Mouse (Mus musculus) right cerebral cortex, adult 18-20 months (tissue): Measurements from ENCODE around the gene Baz2b.

Source experiments
- DNase-seq: peaks from one replicate; pipeline ENCODE4 v3.0.0; 2022; ENCODE audit warnings: mixed read lengths

Gene Baz2b

GRCm38 (mm10) chr2:60209703-60210651 lies at the start of gene Baz2b, which contains the start of gene March7:
Gene Baz2b (minus strand): TSS chr2:60209839.
Gene March7 (plus strand): TSS chr2:60209887.
- peak; percentile 90 for DNase-seq

DNA sequence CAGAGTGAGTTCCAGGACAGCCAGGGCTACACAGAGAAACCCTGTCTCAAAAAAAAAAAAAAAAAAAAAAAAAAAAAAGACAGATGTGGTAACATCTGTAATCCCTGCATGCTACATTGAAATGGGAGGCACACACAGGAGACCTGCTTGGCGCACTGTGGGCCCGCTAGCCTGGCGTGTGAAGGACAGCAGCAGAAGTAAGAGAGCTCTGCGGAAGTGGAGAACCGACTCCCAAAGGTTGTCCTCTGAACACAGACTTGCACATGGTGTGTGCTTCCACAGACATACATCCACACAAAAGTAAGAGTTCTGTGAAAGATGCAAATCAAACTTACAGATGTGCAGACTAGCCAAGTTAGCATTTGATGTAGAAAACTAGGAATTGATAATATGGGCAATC lies 49.5 kb upstream of the Baz2b start:
- DNase-seq = no peak

- no peak for DNase-seq
These were observed 47.1 kb upstream of the Baz2b start for GRCm38 (mm10) chr2:60256751-60257150.

GRCm38 (mm10) chr2:60253506-60253905 lies 43.9 kb upstream of the Baz2b start:
- peak; percentile 32 for DNase-seq

DNA sequence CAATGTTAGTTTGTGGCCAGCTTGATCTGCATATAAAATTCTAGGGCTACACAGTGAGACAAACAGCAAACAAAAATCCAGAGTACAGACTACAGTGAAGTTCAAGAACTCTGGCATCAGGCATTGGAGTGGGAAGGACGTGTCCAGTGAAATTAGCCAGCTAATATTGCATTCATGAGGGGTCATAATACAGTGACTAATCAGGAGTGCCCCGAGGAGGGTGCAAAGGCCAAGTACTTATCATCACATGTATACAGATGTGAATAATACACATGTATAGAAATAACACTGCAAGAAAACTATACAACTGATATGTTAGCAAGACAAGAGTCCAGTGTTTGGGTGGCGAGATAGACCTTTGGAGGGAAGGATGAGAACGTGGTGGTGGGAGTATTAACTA lies 43.1 kb upstream of the Baz2b start:
- no peak for DNase-seq

DNA sequence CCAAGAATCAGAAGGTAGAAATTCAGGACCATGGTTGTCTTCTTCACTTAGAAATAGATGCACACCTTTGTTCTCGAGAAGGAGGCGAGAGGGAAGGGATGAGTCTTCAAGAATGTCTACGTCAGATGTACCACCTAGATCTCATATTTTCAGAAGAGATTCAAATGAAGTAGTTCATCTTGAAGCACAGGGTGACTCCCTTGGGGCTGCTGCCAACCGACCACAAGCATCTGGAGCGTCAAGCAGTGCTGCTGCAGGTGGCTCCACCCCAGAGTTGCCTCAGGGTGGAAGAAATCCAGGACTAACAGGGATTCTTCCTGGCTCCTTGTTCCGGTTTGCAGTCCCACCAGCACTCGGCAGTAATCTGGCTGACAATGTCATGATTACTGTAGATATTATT lies 24.9 kb upstream of the Baz2b start:
- no peak for DNase-seq

DNA sequence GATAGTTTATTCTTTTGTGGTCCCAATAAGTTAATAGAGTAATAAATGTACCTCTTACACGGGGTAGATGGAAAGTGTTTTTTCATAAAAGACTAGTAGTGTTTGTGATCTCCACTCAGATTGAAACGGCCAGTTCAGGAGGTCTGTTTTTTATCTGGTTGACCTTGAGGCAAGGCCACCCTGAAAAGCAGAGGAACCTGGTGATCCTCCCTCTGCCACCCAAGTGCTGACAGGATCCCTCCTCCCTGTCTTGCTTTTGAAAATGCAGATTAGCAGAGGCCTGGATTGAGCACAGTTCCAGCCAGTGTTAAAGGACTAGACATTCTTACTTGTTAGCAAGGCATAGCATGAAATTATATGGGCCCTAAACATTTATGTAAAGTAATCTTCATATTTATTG lies 23.5 kb upstream of the Baz2b start:
- DNase-seq = no peak

GRCm38 (mm10) chr2:60230361-60230760 lies 20.7 kb upstream of the Baz2b start:
- no peak for DNase-seq

DNA sequence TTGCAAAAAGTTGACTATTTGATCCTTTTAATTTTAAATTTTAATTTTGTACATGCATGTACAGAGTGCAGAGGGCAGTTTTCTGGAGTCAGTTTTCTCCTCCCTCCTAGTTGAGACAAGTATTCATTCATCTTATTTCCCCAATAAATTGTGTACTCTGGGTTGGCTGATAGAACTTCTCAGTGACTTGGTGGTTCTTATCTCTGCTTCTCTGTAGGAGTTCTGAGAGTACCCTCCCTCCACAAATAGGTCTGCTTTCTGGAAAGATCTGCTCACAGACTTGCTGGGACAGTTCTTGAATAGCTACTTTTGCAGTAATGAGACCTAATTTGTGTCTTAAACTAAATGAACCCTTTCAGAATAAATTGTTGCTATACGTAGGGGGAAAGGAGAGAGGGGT lies 18.8 kb upstream of the Baz2b start:
- no peak for DNase-seq

GRCm38 (mm10) chr2:60223489-60223888 lies 13.8 kb upstream of the Baz2b start:
- DNase-seq = no peak

DNA sequence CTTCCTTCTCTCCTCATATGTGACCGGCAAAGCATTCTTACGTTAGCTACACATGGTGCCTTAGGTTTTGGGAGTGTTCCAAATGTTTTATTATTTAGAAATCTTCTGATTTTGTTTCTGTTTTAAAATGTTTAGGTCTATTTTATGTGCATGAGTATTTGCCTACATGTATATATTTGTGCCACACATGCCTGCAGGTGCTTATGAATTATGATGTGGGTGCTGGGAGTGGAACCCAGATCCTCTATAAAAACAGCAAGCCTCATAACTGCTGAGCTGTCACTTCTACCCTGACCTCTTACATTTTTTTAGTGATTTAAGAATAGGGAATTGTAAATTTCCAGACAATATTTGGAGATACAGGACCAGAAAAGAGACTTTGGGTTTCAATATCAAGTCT lies 12.3 kb upstream of the Baz2b start:
- DNase-seq = no peak

GRCm38 (mm10) chr2:60221236-60221635 lies 11.6 kb upstream of the Baz2b start:
- no peak for DNase-seq

- DNase-seq = no peak
These were observed 8.0 kb upstream of the Baz2b start for GRCm38 (mm10) chr2:60217620-60218019.

DNA sequence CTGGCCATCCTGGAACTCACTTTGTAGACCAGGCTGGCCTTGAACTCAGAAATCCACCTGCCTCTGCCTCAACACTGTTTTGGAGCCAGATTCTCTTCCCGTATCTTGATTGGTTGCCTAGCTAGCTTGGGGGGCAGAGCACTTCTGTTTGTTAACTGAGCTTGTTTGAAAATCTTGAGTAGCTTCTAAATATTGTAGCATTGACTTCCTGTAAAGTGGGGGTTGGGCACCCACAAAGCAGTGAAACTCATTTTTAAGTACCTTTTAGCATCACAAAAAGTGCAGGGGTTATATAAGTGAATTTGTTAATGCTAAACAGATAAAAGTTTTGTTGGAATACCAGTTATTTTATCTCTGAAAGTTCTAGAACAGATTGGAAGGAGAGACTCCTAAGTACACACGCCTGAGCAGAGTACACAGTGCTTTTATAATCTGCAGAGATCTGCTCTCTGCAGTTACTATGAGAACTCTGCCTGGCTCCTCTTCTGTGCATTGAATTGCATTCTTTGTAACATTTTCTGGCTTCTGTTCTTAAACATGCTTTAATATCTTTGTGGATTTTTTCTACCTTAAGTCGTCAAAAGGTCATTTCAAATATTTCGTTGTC lies 7.0 kb upstream of the Baz2b start:
- DNase-seq = no peak

DNA sequence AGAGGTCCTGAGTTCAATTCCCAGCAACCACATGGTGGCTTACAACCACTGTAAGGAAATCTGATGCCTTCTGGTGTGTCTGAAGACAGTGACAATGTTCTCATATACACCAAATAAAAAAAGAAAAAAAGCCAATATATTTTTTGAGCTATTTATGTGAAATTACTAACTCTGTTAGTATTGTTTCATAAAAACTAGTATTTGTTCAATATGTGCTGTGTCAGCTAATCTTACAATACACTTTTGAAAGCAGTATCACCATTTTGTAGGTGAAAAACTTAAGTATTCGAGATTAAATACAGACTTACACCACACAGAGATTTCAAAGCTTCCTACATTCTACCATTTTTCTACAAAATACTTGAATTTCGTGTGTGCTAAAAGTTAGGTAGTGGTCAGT lies 5.0 kb upstream of the Baz2b start:
- no peak for DNase-seq

GRCm38 (mm10) chr2:60212488-60212887 lies 2.8 kb upstream of the Baz2b start:
- DNase-seq = no peak

DNA sequence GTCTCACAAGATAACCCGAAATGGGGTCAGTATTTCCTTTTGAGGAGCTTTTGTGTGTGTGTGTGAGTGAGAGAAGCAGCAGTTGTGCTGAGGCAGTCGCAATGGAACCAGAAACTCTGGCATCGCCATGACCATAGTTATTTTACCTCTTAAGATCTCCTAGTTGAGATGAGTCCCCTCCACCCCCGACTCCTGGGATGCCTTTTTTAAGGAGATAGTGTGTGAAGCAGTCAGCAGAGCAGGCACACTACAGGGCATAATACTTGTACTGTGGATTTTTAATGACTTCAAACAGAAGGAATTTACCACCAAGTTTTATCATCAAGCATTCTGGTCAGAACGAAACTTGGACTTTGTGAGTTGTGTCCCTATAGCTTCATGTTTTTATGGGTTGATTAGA lies 1.2 kb upstream of the Baz2b start:
- no peak for DNase-seq

DNA sequence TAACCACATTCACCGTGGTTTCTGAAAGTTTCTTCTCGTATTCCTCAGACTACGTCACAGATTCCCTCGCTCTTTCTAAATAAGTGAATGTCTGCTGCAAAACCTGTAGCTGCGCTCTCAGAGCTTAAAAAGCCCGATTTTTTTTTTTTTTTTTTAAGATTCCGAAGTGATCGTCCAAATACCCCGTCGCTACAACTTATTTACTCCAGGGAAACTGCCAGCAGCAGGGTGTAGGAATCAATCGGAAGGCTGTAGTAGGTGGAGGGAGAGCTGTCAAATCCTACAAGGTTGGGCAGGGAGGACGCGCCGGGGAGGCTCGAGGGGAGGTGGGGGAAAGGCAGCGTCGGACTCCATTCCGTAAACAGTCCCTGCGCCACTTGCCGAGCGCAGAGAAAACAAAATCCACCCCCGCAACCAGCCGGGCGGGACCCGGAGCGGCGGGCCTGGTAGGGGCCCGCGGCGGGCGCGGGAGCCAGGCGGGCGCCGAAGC lies 472 bp downstream of the Baz2b start:
- DNase-seq = peak; percentile 47

DNA sequence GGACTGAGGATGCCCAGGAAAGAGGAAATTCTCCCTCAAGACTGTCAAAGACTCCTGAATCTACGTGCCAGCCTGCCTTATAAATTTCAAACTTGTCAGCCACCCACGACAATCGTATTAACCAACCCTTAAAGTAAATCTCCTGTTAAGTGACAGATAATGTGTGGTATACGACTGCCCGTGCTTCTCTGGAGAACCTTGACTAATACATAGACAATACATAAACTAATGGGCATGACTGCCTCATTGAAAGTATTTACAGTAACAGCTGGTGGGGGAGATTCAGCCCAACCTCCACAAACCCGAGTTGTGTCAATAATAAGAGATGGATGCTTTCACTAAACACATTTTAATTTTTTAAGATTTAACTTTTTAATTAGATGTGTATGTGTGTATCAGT lies 3.8 kb downstream of the Baz2b start:
- DNase-seq = no peak

DNA sequence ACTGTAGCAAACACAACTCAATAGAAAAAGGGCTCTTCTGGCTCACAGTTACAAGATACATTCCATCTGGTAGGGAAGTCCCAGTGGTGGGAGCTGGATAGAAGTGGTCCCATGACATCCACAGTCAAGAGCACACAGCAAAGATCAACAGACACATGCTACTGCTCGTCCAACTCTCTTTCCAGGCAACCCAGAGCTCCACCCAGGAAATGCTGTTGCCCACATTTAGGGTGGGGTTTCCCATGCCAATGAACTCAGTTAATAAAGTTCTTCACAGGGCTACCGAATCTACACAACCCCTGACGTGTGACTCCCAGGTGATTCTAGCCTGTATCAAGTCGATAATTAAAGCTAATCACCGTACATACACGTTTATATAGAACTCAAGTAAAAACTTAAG lies 5.5 kb downstream of the Baz2b start:
- no peak for DNase-seq

DNA sequence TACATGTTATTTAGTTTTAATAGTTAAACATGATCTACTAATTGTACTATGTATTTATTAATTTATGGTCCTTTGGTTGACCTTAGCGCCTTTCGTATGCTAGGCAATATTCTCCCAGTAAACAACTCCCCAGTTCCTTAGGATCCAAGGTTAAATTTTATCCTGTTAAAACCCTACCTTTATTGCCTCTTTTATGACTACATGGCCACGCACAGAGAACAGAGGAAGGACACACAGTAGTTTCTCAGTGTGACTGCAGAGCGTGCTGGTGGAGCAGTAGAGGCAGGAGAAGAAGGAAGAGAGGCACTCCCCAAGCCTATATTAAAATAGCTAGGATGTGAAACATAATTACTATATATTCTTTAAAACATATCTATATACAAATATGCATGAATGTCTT lies 5.9 kb downstream of the Baz2b start:
- no peak for DNase-seq

DNA sequence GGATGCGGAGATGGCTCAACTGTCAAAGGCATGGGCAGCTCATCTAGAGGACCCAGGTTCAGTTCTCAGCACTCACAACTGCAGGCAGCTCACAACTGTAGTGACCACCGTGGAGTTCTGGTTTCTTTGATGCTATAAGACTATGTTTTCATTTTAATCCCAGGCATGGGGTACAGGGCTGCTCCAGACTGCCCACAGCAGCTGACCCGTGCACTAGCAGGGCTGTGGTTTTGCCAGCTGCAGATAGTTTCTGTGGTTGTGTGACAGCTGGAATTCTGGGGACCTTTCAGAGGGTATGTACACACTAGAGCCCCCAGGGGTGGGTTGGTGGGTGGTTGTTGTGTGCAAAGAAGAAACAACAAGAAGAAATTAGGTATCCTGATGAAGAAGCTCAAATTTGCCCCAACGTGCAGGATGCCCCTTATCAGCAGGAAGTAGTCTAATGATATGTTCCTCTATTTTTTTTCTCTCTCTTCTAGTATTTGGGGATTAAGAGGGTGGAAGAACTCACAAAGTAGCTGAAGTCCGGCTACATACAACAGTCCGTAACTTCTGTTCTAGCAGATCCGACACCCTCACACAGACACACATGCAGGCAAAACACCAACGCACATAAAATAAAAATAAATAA lies 6.6 kb downstream of the Baz2b start:
- DNase-seq = no peak

GRCm38 (mm10) chr2:60200667-60201066 lies 9.0 kb downstream of the Baz2b start:
- DNase-seq = peak; percentile 32
